Mouse (Mus musculus) embryo, embryonic 10 days (tissue): ENCODE data around the gene Slc1a3.

Source experiments
- DNase-seq: peaks from one replicate; pipeline ENCODE4 v3.0.0-alpha.2; 2015; ENCODE audit warnings: low spot score

The Slc1a3 gene

GRCm38 (mm10) chr15:8605538-8606188, 104.9 kb downstream of the Slc1a3 start:
- DNase-seq = no peak

DNA sequence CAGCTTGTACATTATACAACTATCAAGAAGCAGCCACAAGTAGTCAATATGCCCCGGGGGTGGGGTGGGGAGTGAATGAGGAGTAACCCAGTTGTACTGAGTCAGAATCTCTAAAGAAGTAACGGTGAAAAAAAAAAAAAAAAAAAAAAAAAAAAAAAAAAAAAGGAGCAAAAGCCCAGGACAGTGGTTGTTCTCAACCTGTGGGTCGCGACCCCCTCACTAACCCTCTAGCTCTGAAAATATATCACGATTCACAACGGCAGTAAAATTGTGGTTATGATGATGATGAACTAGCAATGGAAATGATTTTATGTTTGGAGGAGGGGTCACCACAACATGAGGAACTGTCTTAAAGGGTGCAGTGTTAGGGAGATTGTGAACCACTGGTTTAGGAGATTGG, 108.2 kb downstream of the Slc1a3 start:
- no peak for DNase-seq

DNA sequence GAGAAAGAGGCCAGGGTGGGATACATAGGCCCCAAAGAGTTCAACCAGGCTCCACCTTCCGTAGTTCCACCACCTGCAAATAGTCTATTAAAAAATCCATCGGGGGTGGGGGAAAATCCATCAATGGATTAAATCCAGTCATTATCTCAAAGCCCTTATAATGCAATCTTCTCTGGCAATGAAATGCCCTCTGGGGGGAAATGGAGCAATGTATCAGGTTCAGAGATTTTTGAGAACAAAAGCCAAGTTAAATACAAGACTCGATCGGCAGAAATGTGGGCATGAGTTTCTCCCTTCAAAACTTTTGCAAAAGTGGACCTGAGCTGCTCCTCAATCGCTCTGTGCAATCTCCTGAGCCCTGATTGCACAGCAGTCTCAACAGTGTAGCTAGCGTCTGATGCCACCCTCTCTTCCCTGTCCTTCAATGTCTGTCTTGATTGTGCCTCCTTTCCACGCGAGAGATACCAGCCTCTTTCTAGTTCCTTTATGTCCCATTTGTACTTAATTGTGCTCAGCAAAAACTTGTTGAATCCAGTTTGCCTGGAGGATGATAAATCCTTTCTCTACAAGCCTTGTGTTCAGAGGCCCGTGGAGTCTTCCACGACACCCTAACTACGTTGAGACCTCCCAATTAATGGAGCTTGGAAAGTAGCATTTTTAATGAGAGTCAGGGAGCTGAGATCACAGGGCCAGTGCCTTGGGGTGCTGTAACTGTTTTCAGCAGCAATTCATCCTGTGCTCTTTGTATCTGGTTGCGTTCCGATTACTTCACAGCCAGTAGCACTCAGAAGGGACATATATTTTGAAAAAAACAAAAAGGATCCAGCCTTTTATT, 109.0 kb downstream of the Slc1a3 start:
- DNase-seq = no peak

- no peak for DNase-seq
Measured at GRCm38 (mm10) chr15:8596375-8596900, 114.1 kb downstream of the Slc1a3 start.

GRCm38 (mm10) chr15:8595226-8595625, 115.3 kb downstream of the Slc1a3 start:
- DNase-seq = no peak

DNA sequence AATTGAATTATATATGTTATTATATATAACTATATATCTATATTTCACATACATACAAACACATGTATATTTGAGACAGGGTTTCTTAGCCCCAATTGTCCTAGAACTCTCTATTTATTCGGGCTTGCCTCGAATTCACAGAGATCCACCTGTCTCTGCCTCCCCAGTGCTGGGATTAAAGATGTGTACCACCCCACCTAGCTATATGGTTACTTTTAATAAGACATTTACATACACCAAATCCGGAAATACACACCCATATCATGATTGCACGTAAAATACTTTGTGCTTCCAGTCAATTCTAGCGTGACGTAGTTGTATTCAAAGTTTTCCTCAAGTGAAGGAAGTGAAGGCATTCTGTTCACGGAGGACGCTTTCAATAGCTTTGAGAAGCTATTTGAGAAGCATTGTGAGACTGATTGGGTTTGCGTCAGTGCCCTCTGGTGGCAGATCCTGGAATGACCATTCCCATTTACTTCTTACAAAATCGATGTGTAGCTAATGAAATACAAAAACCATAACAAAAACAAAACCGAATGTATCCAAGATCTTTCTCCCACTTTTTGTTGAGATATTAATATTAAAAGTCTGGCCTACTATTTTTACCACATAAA, 121.0 kb downstream of the Slc1a3 start:
- DNase-seq = peak; percentile 89

GRCm38 (mm10) chr15:8588065-8588464, 122.5 kb downstream of the Slc1a3 start:
- DNase-seq = no peak

DNA sequence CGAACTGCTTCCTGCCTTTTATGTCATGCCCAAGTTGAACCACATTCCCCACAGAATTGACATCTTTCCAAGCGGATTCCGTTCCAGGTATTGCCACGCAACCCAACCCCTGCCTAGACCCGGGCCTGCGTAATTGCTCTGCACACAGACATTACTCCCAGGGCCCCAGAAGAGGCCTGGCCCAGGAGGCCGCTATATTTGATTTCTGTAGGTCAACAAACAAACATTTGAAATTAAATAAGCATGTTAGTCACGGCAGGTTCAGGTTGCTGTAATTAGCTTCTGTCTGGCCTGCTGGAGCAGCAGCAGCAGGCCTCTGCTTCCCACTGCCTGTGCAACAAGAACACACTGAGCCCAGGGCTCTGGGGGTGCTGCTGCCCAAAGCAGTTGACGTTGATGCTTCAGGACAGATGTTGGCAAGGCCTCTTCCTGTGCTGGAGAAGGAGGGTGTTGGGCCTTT, 123.7 kb downstream of the Slc1a3 start:
- DNase-seq = no peak
